Mouse (Mus musculus) NIH3T3 (cell line): ENCODE measurements around the gene Zfp981.
"Not testable (repeated sequence)": the region's sequence is repeated elsewhere in the genome, so short reads cannot be mapped to it uniquely, and the experiment has no call there.

Experiments
- DNase-seq: peaks from one replicate; pipeline ENCODE4 v3.0.0-alpha.2; 2012; ENCODE audit warnings: low read depth

Zfp981 gene

GRCm38 (mm10) chr4:146501727-146502126, at the start of gene Zfp981:
Gene Zfp981 (plus strand): TSS chr4:146502027.
- not testable (repeated sequence) for DNase-seq

GRCm38 (mm10) chr4:146452576-146452975, 49.3 kb upstream of the Zfp981 start:
- DNase-seq = not testable (repeated sequence)

- not testable (repeated sequence) for DNase-seq
Measured at GRCm38 (mm10) chr4:146454170-146454569, 47.7 kb upstream of the Zfp981 start.

- DNase-seq = no peak
Measured at GRCm38 (mm10) chr4:146454896-146455295, 46.9 kb upstream of the Zfp981 start.

GRCm38 (mm10) chr4:146455321-146455721, 46.5 kb upstream of the Zfp981 start:
- no peak for DNase-seq

GRCm38 (mm10) chr4:146456061-146456726, 45.6 kb upstream of the Zfp981 start:
- DNase-seq = no peak

- DNase-seq = no peak
Measured at GRCm38 (mm10) chr4:146457126-146457525, 44.7 kb upstream of the Zfp981 start.

GRCm38 (mm10) chr4:146457720-146458119, 44.1 kb upstream of the Zfp981 start:
- no peak for DNase-seq

GRCm38 (mm10) chr4:146459822-146460221, 42.0 kb upstream of the Zfp981 start:
- DNase-seq = not testable (repeated sequence)

- DNase-seq = not testable (repeated sequence)
Measured at GRCm38 (mm10) chr4:146460685-146461084, 41.1 kb upstream of the Zfp981 start.

GRCm38 (mm10) chr4:146463649-146464351, 38.0 kb upstream of the Zfp981 start:
- not testable (repeated sequence) for DNase-seq

GRCm38 (mm10) chr4:146469984-146470383, 31.8 kb upstream of the Zfp981 start:
- DNase-seq = not testable (repeated sequence)

- DNase-seq = not testable (repeated sequence)
Measured at GRCm38 (mm10) chr4:146474181-146474580, 27.6 kb upstream of the Zfp981 start.

- not testable (repeated sequence) for DNase-seq
Measured at GRCm38 (mm10) chr4:146474716-146475676, 26.8 kb upstream of the Zfp981 start.

- DNase-seq = not testable (repeated sequence)
Measured at GRCm38 (mm10) chr4:146476260-146476659, 25.6 kb upstream of the Zfp981 start.

- not testable (repeated sequence) for DNase-seq
Measured at GRCm38 (mm10) chr4:146476959-146477358, 24.9 kb upstream of the Zfp981 start.

GRCm38 (mm10) chr4:146480376-146481096, 21.3 kb upstream of the Zfp981 start:
- not testable (repeated sequence) for DNase-seq

- DNase-seq = not testable (repeated sequence)
Measured at GRCm38 (mm10) chr4:146482546-146482945, 19.3 kb upstream of the Zfp981 start.

- not testable (repeated sequence) for DNase-seq
Measured at GRCm38 (mm10) chr4:146483571-146484280, 18.1 kb upstream of the Zfp981 start.

GRCm38 (mm10) chr4:146484676-146485075, 17.2 kb upstream of the Zfp981 start:
- not testable (repeated sequence) for DNase-seq
